Mouse (Mus musculus): ENCODE results near the gene Sept14.

- TF ChIP-seq CTCF (IDR thresholded peaks at IDR 0.05) (no peak), EP300 (IDR thresholded peaks at IDR 0.05) (no peak)
These were observed 51.3 kb downstream of the Sept14 start for GRCm38 (mm10) chr5:129657016-129657415.
